Mouse (Mus musculus): ENCODE measurements around the gene Slc22a4. TPM values are rescaled to one million over a fixed set of nuclear protein-coding genes. Genes with fewer than 3 reads are reported as not detected.

Gene Slc22a4
- total and polyA plus RNA-seq, 2 experiments from 2014 or later, result 7.8 to 8.3 TPM

DNA sequence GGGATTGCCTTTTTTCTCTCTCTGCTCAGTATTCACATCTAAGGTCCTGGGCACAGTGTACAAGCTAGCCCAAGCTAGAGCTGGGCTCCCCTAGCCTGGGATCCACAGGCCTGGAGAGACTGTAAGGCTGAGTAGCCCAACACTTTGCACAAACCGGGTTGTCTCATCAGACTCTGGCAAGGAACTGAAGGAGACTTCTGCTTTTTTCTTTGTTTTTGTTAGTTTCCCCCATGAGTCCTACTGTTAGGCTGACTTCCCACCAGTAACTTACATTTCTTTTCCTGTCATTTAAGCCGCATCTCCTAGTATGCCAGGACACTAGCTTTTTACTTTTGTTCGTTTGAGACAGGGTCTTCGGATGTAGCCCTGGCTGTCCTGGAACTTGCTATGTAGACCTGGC lies 1.1 kb upstream of the Slc22a4 start:
- no peaks in the 10 kb centered on the region for H3K36me3 ChIP-seq (ENCODE audit: insufficient read depth, low read length)
- WGBS, result 78% methylated on average over 4 of the region's 4 CpGs
- H3K4me2 ChIP-seq (ENCODE audit: low read depth, low read length, poor library complexity, severe bottlenecking), result peak overlapping the region; percentile 89; the same call in 1 of the 2 replicates
- no peak for DNase-seq (ENCODE audit: low spot score)
- H3K9me3 ChIP-seq (ENCODE audit: low read length), result no peaks in the 10 kb centered on the region
- H3K27me3 ChIP-seq (ENCODE audit: insufficient read depth, low read length), result no peaks in the 10 kb centered on the region
- H3K9ac ChIP-seq (replicated peaks; ENCODE audit: low read length, poor library complexity, severe bottlenecking), result no peak overlapping the region
- H3K4me1 ChIP-seq (ENCODE audit: insufficient read depth, low read length), result peaks cover 14% of the 10 kb centered on the region
- no peak overlapping the region for H3K4me3 ChIP-seq (ENCODE audit: low read depth, low read length)
- no peak for ATAC-seq (ENCODE audit: low FRiP score)
- TF ChIP-seq CTCF (IDR thresholded peaks at IDR 0.05), result no peak
- no peak overlapping the region for H3K27ac ChIP-seq (ENCODE audit: low read depth, low read length)

DNA sequence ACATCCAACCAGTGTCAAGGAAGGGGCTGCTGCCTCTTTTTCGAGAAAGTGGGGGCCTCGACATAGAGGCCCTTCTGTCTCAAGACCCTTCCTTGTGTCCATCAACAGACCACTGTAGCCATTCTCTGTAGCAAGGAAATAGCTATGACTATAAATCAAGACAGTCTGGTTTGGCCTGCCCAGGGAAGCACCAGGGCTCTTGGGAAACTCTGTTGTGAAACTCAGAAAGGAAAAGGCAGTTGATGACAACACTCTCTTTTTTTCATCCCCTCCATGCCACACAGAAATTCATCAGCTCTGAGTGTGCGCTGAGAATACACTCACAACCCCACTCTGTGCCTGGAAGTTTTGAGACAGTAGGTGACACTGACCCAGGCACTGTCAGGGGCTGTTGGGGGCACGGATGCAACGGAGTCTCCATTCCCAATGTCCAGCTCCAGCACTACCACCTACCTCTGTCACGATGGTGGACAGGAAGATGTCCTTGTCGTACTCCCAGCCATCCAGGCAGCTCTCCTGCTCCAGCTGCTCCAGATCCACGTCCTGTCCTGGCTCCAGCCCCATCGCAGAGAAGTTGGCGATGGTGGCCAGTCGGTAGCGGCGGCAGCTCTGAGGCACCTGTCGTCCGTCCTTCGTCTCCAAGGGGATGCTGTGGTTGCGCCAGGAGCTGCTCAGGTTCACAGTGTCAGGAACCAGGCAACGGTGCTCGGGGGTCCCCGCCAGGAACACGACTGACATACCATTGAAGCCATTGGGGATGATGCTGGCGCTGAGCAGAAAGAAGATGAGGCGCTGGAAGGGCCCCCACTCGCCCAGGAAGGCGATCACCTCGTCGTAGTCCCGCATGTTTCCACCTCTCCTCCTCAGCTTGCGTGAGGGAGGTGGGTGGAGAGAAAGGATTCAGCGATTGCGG lies 503 bp downstream of the Slc22a4 start:
- Histone ChIP-seq H3K27ac (ENCODE audit: low read depth, low read length) (peak overlapping the region; percentile 57), H3K4me1 (ENCODE audit: insufficient read depth, low read length) (peaks cover 14% of the 10 kb centered on the region), H3K9ac (replicated peaks; ENCODE audit: low read length, poor library complexity, severe bottlenecking) (peak overlapping the region; percentile 84), H3K4me3 (ENCODE audit: low read depth, low read length) (peak overlapping the region; percentile 55), H3K4me2 (ENCODE audit: low read depth, low read length, poor library complexity, severe bottlenecking) (peak overlapping the region; percentile 89), H3K27me3 (ENCODE audit: insufficient read depth, low read length) (no peaks in the 10 kb centered on the region), H3K36me3 (ENCODE audit: insufficient read depth, low read length) (no peaks in the 10 kb centered on the region), H3K9me3 (ENCODE audit: low read length) (no peaks in the 10 kb centered on the region)
- DNase-seq (ENCODE audit: low spot score) (peak; percentile 7), ATAC-seq (ENCODE audit: low FRiP score) (peak; percentile 32; the same call in 1 of the 2 replicates)
- 17% methylated on average over 31 of the region's 31 CpGs for WGBS
- TF ChIP-seq CTCF (IDR thresholded peaks at IDR 0.05), result no peak

DNA sequence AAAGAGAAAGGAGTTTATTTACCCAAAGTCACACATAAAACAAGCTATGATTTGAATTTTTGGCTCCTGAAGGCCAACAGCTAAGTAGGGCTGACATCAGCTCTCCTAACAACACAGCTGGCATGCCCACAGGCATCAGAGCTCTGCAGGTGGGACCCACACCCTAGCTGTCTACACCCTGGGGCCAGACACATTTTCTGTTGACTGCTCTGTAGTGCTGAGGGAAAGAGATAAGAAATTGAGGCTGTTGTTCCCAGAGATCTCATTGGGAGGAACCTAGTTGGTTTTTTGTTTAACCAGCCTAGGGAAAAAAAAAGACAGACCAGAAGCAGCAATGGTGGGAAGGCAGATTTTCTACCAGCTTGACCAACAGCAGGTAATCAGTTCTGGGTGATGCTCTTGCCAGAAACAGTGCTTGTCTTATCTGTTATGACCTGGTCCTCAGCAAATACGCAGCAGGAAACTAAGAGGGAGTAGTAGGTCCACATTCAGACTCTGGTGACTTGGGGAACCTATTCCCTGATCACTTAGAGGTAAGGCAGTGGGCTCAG lies 1.3 kb downstream of the Slc22a4 start:
- no peak for TF ChIP-seq CTCF (IDR thresholded peaks at IDR 0.05)
- DNase-seq (ENCODE audit: low spot score) (no peak), ATAC-seq (ENCODE audit: low FRiP score) (no peak)
- no peaks in the 10 kb centered on the region for H3K9me3 ChIP-seq (ENCODE audit: low read length)
- WGBS, result 84% methylated on average over 1 of the region's 1 CpGs
- H3K27me3 ChIP-seq (ENCODE audit: insufficient read depth, low read length), result no peaks in the 10 kb centered on the region
- H3K4me3 ChIP-seq (ENCODE audit: low read depth, low read length), result peak overlapping the region; percentile 55; the same call in 1 of the 2 replicates
- peak overlapping the region; percentile 89; the same call in 1 of the 2 replicates for H3K4me2 ChIP-seq (ENCODE audit: low read depth, low read length, poor library complexity, severe bottlenecking)
- H3K27ac ChIP-seq (ENCODE audit: low read depth, low read length), result no peak overlapping the region
- H3K36me3 ChIP-seq (ENCODE audit: insufficient read depth, low read length), result no peaks in the 10 kb centered on the region
- H3K4me1 ChIP-seq (ENCODE audit: insufficient read depth, low read length), result peaks cover 14% of the 10 kb centered on the region
- no peak overlapping the region for H3K9ac ChIP-seq (replicated peaks; ENCODE audit: low read length, poor library complexity, severe bottlenecking)

DNA sequence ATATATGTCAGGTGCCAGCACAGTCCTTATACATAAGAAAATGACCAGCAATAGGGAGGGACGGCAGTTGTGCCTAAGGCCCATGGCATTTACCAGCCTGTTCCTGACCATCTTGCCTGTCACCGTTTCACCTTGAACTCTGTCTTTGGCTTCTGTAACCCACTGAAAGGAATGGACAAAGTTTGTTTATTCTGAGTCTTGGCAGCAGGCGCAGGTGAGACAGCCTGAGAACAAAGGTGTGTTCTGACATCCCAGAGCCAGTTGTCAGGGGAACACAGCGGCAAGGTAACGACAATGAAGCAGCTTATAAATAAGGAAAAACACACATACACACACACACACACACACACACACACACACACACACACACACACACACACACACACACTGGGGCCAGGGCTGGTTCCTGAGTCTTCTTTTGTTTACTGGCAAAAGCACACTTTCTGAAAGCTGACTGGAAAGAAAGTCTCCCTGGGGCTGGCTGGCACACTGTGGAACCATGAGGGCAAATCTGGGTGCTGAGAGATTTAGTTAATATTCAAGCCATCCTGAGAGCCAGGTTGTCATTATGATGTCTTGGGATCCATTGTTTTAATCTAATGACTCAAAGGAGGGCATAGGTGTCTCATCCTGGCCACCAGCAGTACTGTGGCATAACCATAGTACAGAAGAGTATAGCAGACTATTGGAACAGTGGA lies 6.3 kb downstream of the Slc22a4 start:
- Histone ChIP-seq H3K27ac (ENCODE audit: low read depth, low read length) (no peak overlapping the region), H3K36me3 (ENCODE audit: insufficient read depth, low read length) (no peaks in the 10 kb centered on the region), H3K9me3 (ENCODE audit: low read length) (no peaks in the 10 kb centered on the region), H3K4me3 (ENCODE audit: low read depth, low read length) (no peak overlapping the region), H3K4me1 (ENCODE audit: insufficient read depth, low read length) (peaks cover 2% of the 10 kb centered on the region; the same call in 1 of the 2 replicates), H3K9ac (replicated peaks; ENCODE audit: low read length, poor library complexity, severe bottlenecking) (no peak overlapping the region), H3K4me2 (ENCODE audit: low read depth, low read length, poor library complexity, severe bottlenecking) (no peak overlapping the region), H3K27me3 (ENCODE audit: insufficient read depth, low read length) (no peaks in the 10 kb centered on the region)
- DNase-seq (ENCODE audit: low spot score) (no peak), ATAC-seq (ENCODE audit: low FRiP score) (no peak)
- 87% methylated on average over 5 of the region's 5 CpGs for WGBS
- TF ChIP-seq CTCF (IDR thresholded peaks at IDR 0.05), result no peak

DNA sequence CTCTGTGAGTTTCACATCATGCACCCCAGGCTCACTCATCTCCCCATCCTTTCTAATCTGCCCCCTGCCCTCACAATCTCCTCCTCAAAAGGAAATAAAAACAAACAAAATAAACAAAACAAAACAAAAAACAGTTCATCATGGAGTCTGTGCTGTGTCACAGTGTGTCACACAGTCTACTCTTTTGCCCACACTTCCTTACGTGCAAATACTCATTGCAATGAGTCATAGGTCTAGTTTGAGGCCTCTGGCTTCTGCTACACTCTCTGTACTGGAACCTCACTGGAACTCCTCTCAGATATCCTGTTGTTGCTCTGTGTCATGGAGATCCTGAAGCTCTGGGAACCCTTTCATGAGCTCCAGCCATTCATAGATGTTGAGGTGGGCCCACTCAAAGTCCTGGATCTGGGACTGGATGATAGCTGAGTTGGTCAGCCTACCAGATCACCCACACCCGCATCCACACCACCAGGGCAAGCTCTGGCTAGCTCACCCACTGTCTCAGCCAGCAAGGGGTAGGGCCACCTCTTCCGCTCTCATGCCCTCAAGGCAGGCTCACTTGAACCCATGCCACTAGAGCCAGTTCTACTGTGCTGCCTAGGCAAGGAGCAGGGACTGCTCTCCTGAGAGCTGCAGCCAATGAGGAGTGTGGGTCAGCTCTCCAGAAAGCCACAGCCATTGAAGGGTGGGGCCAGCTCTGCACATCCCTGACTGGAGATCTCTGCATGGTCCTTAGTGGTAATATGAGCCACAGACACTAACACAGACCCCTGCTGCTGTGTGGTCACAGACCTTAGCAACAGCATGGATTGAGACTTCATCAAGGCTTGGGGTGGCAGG lies 8.8 kb downstream of the Slc22a4 start:
- Histone ChIP-seq H3K4me3 (ENCODE audit: low read depth, low read length) (no peak overlapping the region), H3K27me3 (ENCODE audit: insufficient read depth, low read length) (no peaks in the 10 kb centered on the region), H3K36me3 (ENCODE audit: insufficient read depth, low read length) (no peaks in the 10 kb centered on the region), H3K4me1 (ENCODE audit: insufficient read depth, low read length) (no peaks in the 10 kb centered on the region), H3K27ac (ENCODE audit: low read depth, low read length) (no peak overlapping the region), H3K4me2 (ENCODE audit: low read depth, low read length, poor library complexity, severe bottlenecking) (no peak overlapping the region), H3K9ac (replicated peaks; ENCODE audit: low read length, poor library complexity, severe bottlenecking) (no peak overlapping the region), H3K9me3 (ENCODE audit: low read length) (no peaks in the 10 kb centered on the region)
- no peak for TF ChIP-seq CTCF (IDR thresholded peaks at IDR 0.05)
- ATAC-seq (ENCODE audit: low FRiP score) (no peak), DNase-seq (ENCODE audit: low spot score) (no peak)
- 86% methylated on average over 3 of the region's 3 CpGs for WGBS

Measured in midbrain, postnatal 0 days (tissue).